Mouse (Mus musculus) embryonic facial prominence, embryonic 14.5 days (tissue): ENCODE results near the gene Hoxd11. TPM values are rescaled to one million over a fixed set of nuclear protein-coding genes. Genes with fewer than 3 reads are reported as not detected.

Source experiments
- ATAC-seq: fragments of 200-750 bp; cut with Nextera tagmentation; 2 replicates; pipeline ENCODE4 v1.8.0; 2017; ENCODE audit warnings: low read depth, moderate number of reproducible peaks, moderate TSS enrichment
- DNase-seq: peaks from one replicate; pipeline ENCODE4 v3.0.0-alpha.2; 2015; ENCODE audit warnings: low spot score
- H3K27ac ChIP-seq: fragments of 300-500 bp; sonication (generic); replicated peaks from 2 replicates; pipeline ENCODE4 v1.5.1; 2014; ENCODE audit warnings: low read depth, mild to moderate bottlenecking, low read length, moderate library complexity
- H3K27me3 ChIP-seq: fragments of 300-500 bp; sonication (generic); replicated peaks from 2 replicates; pipeline ENCODE4 v1.6.1; 2014; ENCODE audit warnings: low read length; ENCODE audit not compliant: control insufficient read depth, insufficient read depth
- H3K36me3 ChIP-seq: fragments of 300-500 bp; sonication (generic); 2 replicates; pipeline ENCODE4 v1.6.1; 2014; ENCODE audit warnings: low read length, mixed read lengths; ENCODE audit not compliant: control insufficient read depth, insufficient read depth
- H3K4me1 ChIP-seq: fragments of 300-500 bp; sonication (generic); 2 replicates; pipeline ENCODE4 v1.6.1; 2014; ENCODE audit warnings: antibody characterized with exemption, low read length; ENCODE audit not compliant: control insufficient read depth, insufficient read depth
- H3K4me2 ChIP-seq: fragments of 300-500 bp; sonication (generic); 2 replicates; pipeline ENCODE4 v1.6.1; 2014; ENCODE audit warnings: low read depth, mild to moderate bottlenecking, low read length, moderate library complexity, mixed read lengths
- H3K4me3 ChIP-seq: fragments of 300-500 bp; sonication (generic); 2 replicates; pipeline ENCODE4 v1.5.1; 2014; ENCODE audit warnings: low read depth, mild to moderate bottlenecking, low read length
- H3K9ac ChIP-seq: fragments of 300-500 bp; sonication (generic); 2 replicates; pipeline ENCODE4 v1.6.1; 2014; ENCODE audit warnings: low read depth, mild to moderate bottlenecking, low read length, moderate library complexity, mixed read lengths
- H3K9me3 ChIP-seq: fragments of 300-500 bp; sonication (generic); 2 replicates; pipeline ENCODE4 v1.6.1; 2016; ENCODE audit warnings: low read length; ENCODE audit not compliant: control insufficient read depth
- WGBS: fragments of 180-500 bp; shearing (Covaris S2); extraction: QIAGEN DNeasy Blood & Tissue Kit; methylation state at CpG from one replicate; pipeline ENCODE4 v1.1.7; 2014; 5-methylcytosine and 5-hydroxymethylcytosine counted together
- polyA plus RNA-seq: library from polyadenylated mRNA; unstranded; fragments of >200 nt; fragmentation: Nextera tagmentation; extraction: Ambion mirVana; gene quantifications from 2 replicates; pipeline ENCODE4 v1.2.1, GENCODE M21; 2014

Gene Hoxd11
- polyA plus RNA-seq, 1 experiment from 2014 or later, result not detected

- WGBS, result 3% methylated on average over 20 of the region's 24 CpGs
- Histone ChIP-seq H3K9me3 (no peaks in the 10 kb centered on the region), H3K36me3 (no peaks in the 10 kb centered on the region), H3K4me3 (no peak overlapping the region), H3K27me3 (peaks cover 100% of the 10 kb centered on the region), H3K4me2 (no peak overlapping the region), H3K4me1 (peaks cover 4% of the 10 kb centered on the region; the same call in 1 of the 2 replicates), H3K27ac (no peak overlapping the region), H3K9ac (no peak overlapping the region)
- no peak for DNase-seq
- no peak for ATAC-seq
Measured at GRCm38 (mm10) chr2:74675666-74676282, 3.6 kb upstream of the Hoxd11 start.

GRCm38 (mm10) chr2:74676376-74677052, 2.8 kb upstream of the Hoxd11 start:
- Histone ChIP-seq H3K9ac (no peak overlapping the region), H3K4me1 (peaks cover 4% of the 10 kb centered on the region; the same call in 1 of the 2 replicates), H3K36me3 (no peaks in the 10 kb centered on the region), H3K9me3 (no peaks in the 10 kb centered on the region), H3K27me3 (peaks cover 100% of the 10 kb centered on the region), H3K4me3 (no peak overlapping the region), H3K4me2 (no peak overlapping the region), H3K27ac (no peak overlapping the region)
- ATAC-seq (no peak), DNase-seq (no peak)
- WGBS, result 6% methylated on average over 9 of the region's 9 CpGs

- H3K9ac ChIP-seq, result no peak overlapping the region
- H3K36me3 ChIP-seq, result no peaks in the 10 kb centered on the region
- 4% methylated on average over 2 of the region's 2 CpGs for WGBS
Measured at GRCm38 (mm10) chr2:74677106-74677505, 2.3 kb upstream of the Hoxd11 start.

GRCm38 (mm10) chr2:74679596-74679971, 227 bp downstream of the Hoxd11 start:
- Histone ChIP-seq H3K4me3 (0 out of 2 replicates have a peak overlapping the region, but pooled peaks have one; percentile 3), H3K27me3 (peaks cover 100% of the 10 kb centered on the region), H3K9ac (no peak overlapping the region), H3K9me3 (no peaks in the 10 kb centered on the region), H3K36me3 (no peaks in the 10 kb centered on the region), H3K4me1 (0 out of 2 replicates have a peak, but pooled peaks cover 4% of the 10 kb centered on the region), H3K27ac (no peak overlapping the region), H3K4me2 (no peak overlapping the region)
- WGBS, result under 1% methylated on average over 26 of the region's 26 CpGs
- DNase-seq (no peak), ATAC-seq (no peak)

More at GRCm38 (mm10) chr2:74677106-74677505, 2.3 kb upstream of the Hoxd11 start:
- Histone ChIP-seq H3K9me3 (no peaks in the 10 kb centered on the region), H3K27ac (no peak overlapping the region), H3K27me3 (peaks cover 100% of the 10 kb centered on the region), H3K4me2 (no peak overlapping the region), H3K4me1 (peaks cover 4% of the 10 kb centered on the region; the same call in 1 of the 2 replicates), H3K4me3 (no peak overlapping the region)
- DNase-seq (no peak), ATAC-seq (no peak)

GRCm38 (mm10) chr2:74679980-74680379, 623 bp downstream of the Hoxd11 start:
- Histone ChIP-seq H3K36me3 (no peaks in the 10 kb centered on the region), H3K27me3 (peaks cover 100% of the 10 kb centered on the region), H3K4me2 (no peak overlapping the region), H3K27ac (no peak overlapping the region), H3K4me3 (no peak overlapping the region), H3K9me3 (no peaks in the 10 kb centered on the region), H3K9ac (no peak overlapping the region), H3K4me1 (0 out of 2 replicates have a peak, but pooled peaks cover 4% of the 10 kb centered on the region)
- WGBS, result under 1% methylated on average over 23 of the region's 23 CpGs
- ATAC-seq (no peak), DNase-seq (no peak)

GRCm38 (mm10) chr2:74680561-74681398, 1.4 kb downstream of the Hoxd11 start:
- Histone ChIP-seq H3K9ac (no peak overlapping the region), H3K4me2 (no peak overlapping the region), H3K4me3 (no peak overlapping the region)

GRCm38 (mm10) chr2:74681594-74682531, 2.5 kb downstream of the Hoxd11 start:
- no peak for ATAC-seq
- 2% methylated on average over 63 of the region's 78 CpGs for WGBS
- no peak overlapping the region for H3K9ac ChIP-seq

More at GRCm38 (mm10) chr2:74680561-74681398, 1.4 kb downstream of the Hoxd11 start:
- DNase-seq (no peak), ATAC-seq (no peak)
- Histone ChIP-seq H3K27ac (no peak overlapping the region), H3K9me3 (no peaks in the 10 kb centered on the region), H3K36me3 (no peaks in the 10 kb centered on the region), H3K27me3 (peaks cover 100% of the 10 kb centered on the region), H3K4me1 (0 out of 2 replicates have a peak, but pooled peaks cover 4% of the 10 kb centered on the region)
- 3% methylated on average over 21 of the region's 21 CpGs for WGBS

More at GRCm38 (mm10) chr2:74681594-74682531, 2.5 kb downstream of the Hoxd11 start:
- DNase-seq, result no peak
- Histone ChIP-seq H3K4me2 (peak overlapping the region; percentile 46), H3K4me3 (peak overlapping the region; percentile 28), H3K9me3 (no peaks in the 10 kb centered on the region), H3K4me1 (0 out of 2 replicates have a peak, but pooled peaks cover 4% of the 10 kb centered on the region), H3K27ac (no peak overlapping the region), H3K36me3 (no peaks in the 10 kb centered on the region), H3K27me3 (peaks cover 99% of the 10 kb centered on the region)
